Mouse (Mus musculus): ENCODE measurements at regions not wholly inside any gene's neighbourhood (a gene's known extent, or its start where the extent isn't known, plus 50 kb on each side); places are given as distances from the start of the nearest gene placed in this dataset.
A peak's percentile ranks its signal among the peaks of the same experiment; 100 is the strongest.

DNA sequence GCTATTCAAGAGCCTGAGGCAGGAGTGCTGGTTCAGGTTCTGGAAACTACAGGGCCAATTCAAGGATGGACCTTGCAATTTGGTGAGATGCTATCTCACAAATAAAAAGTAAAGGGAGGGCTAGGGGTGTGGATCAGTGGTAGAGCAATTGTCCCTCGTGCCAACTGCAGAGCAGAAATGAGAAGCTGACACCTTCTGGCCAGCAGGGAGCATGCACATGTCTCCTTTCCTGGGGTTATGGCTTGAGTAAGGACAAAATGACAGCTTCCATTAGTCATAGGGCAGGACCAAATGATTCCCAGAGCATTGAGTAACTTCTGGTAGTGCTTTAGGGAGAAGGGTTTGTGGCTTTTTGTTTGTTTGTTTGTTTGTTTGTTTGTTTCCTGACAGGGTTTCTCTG, 56.5 kb upstream of the Tmprss2 start:
- peak; percentile 51; the same call in 1 of the 2 replicates for TF ChIP-seq CTCF (IDR thresholded peaks at IDR 0.05; ENCODE audit: insufficient read depth, low read length)
- no peak for TF ChIP-seq POLR2A (IDR thresholded peaks at IDR 0.05; ENCODE audit: borderline replicate concordance, extremely low read depth, low read depth, low read length)
